Mouse (Mus musculus): ENCODE results near the gene Polr1b.

DNA sequence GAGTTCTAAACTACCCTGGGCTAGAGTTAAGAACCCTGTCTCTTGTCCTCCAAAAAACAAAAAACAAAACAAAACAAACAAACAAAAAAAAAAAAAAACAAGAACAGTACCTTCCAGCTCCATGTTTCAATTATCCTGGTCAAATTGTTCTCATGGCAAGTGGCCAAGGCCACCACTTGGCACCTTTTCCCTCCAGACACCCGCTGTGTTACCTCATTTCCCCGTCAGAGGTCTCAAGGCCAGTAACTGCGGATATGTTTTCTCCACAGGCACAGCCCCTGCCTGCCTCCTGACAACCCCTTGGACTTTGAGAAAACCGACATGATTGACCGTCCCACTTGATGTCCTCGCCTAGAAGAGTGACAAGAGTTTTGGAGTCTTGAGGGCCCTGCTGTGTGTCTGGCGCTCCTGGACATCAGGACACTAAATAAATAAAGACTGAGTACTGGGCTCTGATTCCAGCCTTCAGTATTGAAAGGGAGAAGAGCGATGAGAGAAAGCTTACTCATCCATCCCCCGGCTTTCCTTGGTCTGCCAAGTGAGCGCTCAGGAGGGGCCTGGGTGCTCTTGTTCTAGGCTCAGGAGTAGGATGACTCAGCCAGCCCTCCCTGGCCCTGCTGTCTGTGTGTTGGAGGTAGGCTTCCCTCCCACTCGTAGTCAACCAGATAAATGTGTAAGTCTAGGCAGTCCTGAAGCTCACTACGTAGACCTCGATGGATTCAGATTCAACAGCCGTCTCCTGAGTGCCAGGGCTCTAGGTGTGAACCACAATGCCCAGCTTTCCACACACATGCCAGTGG, 32.4 kb downstream of the Polr1b start:
- TF ChIP-seq CTCF (IDR thresholded peaks at IDR 0.05; ENCODE audit: low read depth, low read length) (no peak), GATA1 (IDR thresholded peaks at IDR 0.05; ENCODE audit: borderline replicate concordance, low read length) (no peak), TAL1 (conservative IDR thresholded peaks at IDR 0.05; ENCODE audit: low read depth, low read length) (no peak)

Measured in G1E (cell line).